Mouse (Mus musculus) megakaryocyte, embryonic 14.5 days (primary cell): Measurements from ENCODE around the gene S1pr5.

Experiments used
- FLI1 ChIP-seq: IDR thresholded peaks from 2 replicates; pipeline ENCODE4 v1.6.1; 2012; ENCODE audit warnings: low read length, inconsistent platforms, mixed read lengths
- GATA1 ChIP-seq: IDR thresholded peaks from 3 replicates; pipeline ENCODE4 v1.6.1; 2012; ENCODE audit warnings: mixed read lengths, low read length, inconsistent platforms, borderline replicate concordance

- TF ChIP-seq GATA1 (no peak), FLI1 (no peak)
These were observed 49.3 kb downstream of the S1pr5 start for GRCm38 (mm10) chr9:21198960-21199359.
